Mouse (Mus musculus) mammary gland, adult 2 months (tissue): ENCODE results near the gene Boc. TPM values are rescaled to one million over a fixed set of nuclear protein-coding genes. Genes with fewer than 3 reads are reported as not detected.

Experiments
- polyA plus RNA-seq: library from polyadenylated mRNA; depleted of rRNA; stranded (reverse); fragments of >200 nt; gene quantifications from 2 replicates; pipeline ENCODE4 v1.2.3, GENCODE M21; 2012; ENCODE audit warnings: low replicate concordance; rRNA removed

Gene Boc
- 14.0 and 16.3 TPM in 2 replicates for polyA plus RNA-seq

DNA sequence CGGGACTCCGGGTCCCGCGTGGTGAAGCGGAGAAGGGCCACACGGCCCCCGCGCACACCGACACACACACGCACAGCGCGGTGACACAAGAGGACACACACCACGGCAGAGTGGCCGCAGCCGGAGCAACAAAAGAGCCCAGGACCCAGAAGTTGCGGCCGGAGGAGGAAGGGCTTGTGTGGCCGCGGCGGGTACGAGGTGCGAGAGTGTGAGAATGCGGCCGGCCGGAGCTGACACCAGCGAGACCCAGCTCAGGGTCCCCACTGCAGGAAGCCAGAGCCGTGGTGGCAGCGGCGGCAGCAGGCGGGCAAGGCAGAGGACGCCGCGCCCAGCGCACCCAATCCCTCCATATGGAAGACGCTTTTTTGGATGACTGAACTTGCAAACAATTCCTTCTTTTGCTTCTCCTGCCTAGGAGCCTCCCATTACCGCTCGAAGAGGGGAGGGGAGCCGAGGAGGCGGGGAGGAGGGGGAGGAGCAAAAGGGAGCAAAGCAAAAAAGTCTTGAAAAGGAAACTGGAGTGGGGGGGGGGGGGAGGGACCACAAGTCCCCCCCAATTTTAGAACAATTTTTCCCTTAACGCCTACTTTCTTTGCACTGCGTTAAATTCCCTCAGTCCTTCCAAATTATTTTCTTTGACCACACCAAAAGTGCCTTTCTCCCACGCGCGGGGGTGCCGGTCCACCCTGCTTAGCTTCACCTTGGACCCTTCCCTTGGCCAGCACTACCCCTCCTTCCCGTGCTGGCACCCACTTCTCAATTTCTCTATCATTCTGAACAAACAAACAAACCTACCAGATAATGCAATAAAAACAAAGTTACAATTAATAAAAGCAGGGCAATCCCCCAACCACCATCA, at the start of gene Boc:
Boc (minus strand) TSS at position 427 of the 859 bp plus-strand sequence.

Other genes with a start within 250 kb of the Boc start
- 17.9 and 18.6 TPM in 2 replicates for gene Sidt1, start 225.7 kb downstream of the Boc start, polyA plus RNA-seq
- gene Spice1, start 211.8 kb downstream of the Boc start, polyA plus RNA-seq: 6.8 and 8.9 TPM in 2 replicates
- gene Cfap44, start 164.1 kb downstream of the Boc start, polyA plus RNA-seq: not detected in 2 replicates
- 4.2 and 4.4 TPM in 2 replicates for gene Nepro, start 165.4 kb upstream of the Boc start, polyA plus RNA-seq
- 4.9 and 13.4 TPM in 2 replicates for gene Gtpbp8, start 187.5 kb upstream of the Boc start, polyA plus RNA-seq
- gene Cd200r1, start 206.8 kb upstream of the Boc start, polyA plus RNA-seq: 1.9 and 4.7 TPM in 2 replicates